Mouse (Mus musculus): Measurements from ENCODE around the gene Zscan25.

DNA sequence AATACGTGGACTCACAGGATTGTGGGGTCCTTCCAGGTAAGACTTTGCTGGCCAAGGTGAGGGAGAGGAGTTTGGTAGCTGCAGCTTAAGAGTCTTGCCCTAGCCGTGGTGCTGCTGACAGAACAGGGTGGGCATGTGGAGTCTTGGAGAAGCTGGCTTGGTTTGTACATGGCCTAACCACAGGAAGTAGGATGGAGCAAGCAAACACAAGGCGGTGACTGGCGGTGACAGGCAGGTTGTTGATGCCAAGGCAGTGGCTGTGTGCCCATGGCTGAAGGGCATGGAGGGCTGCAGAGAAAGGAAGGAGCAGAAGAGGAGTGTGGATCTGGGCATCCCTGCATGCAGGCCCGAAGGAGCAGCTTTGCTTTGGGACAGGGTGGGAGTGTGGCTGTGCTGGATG lies 8.1 kb downstream of the Zscan25 start:
- no peak for TF ChIP-seq MAX (IDR thresholded peaks at IDR 0.05)
- no peak for TF ChIP-seq CTCF (IDR thresholded peaks at IDR 0.05; ENCODE audit: control insufficient read depth, insufficient read depth, insufficient read length)
- TF ChIP-seq USF1 (IDR thresholded peaks at IDR 0.05; ENCODE audit: low read depth) = no peak
